Mouse (Mus musculus) ES-E14 (cell line): ENCODE data around the gene Egfl8.

ENCODE experiments used
- HCFC1 ChIP-seq: IDR thresholded peaks from 2 replicates; pipeline ENCODE4 v1.6.1; 2012; ENCODE audit warnings: low read length, inconsistent platforms, borderline replicate concordance; ENCODE audit not compliant: insufficient read depth
- ZNF384 ChIP-seq: IDR thresholded peaks from 2 replicates; pipeline ENCODE4 v1.6.1; 2012; ENCODE audit warnings: low read depth, low read length, inconsistent platforms

GRCm38 (mm10) chr17:34639461-34640255 is 23.9 kb upstream of the Egfl8 start:
- TF ChIP-seq HCFC1, result no peak
- no peak for TF ChIP-seq ZNF384
